Mouse (Mus musculus): ENCODE results near the gene Sox4. TPM values are rescaled to one million over a fixed set of nuclear protein-coding genes. Genes with fewer than 3 reads are reported as not detected.

The Sox4 gene
- 3.6 and 4.1 TPM in 2 replicates for polyA plus RNA-seq (2015; fragmentation: Nextera tagmentation; extraction: Ambion mirVana)

DNA sequence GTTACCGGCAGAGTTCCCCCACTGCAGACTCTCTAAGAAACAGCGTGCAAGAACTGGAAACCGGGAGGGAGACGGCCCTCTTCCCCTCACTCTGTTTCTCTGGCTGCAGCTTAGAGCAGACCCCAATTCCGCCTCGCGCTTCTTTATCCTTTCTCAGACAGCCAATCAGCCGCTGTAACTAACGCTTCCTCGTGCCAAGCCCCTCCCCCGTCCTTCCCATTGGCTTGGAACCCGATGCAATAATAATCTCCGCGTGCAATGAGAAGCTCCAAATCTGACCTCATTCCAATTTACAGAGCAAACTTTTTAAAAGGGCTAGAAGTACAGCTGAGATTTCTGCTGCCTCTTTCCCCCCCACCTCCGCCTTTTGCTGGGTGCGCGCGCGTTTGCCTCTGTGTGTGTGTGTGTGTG is at the start of gene Sox4:
TSS of gene Sox4 (minus strand) at position 133 of the 411 bp plus-strand sequence.
- WGBS (ENCODE audit: insufficient replicate concordance): under 1% methylated on average over 19 of the region's 19 CpGs
- peaks cover 16% of the 10 kb centered on the region for H3K4me1 ChIP-seq (ENCODE audit: insufficient read depth)
- H3K4me3 ChIP-seq (ENCODE audit: low read depth, low read length): peak within 1 kb of the TSS; percentile 60
- peak within 1 kb of the TSS; percentile 67 for H3K9ac ChIP-seq (replicated peaks)
- H3K9me3 ChIP-seq (ENCODE audit: low read length): no peaks in the 10 kb centered on the region
- H3K36me3 ChIP-seq (replicated peaks; ENCODE audit: insufficient read depth, low read length): no peaks in the 10 kb centered on the region
- ATAC-seq (peak; percentile 67), DNase-seq (peak; percentile 84)
- H3K27me3 ChIP-seq (ENCODE audit: insufficient read depth, low read length): peaks cover 33% of the 10 kb centered on the region
- H3K4me2 ChIP-seq (ENCODE audit: low read depth, low read length): peak within 1 kb of the TSS; percentile 69
- peak; percentile 47; the same call in 1 of the 2 replicates for TF ChIP-seq EP300 (IDR thresholded peaks at IDR 0.05; ENCODE audit: low read depth)
- TF ChIP-seq CTCF (IDR thresholded peaks at IDR 0.05; ENCODE audit: low read depth): no peak
- peak within 1 kb of the TSS; percentile 77 for H3K27ac ChIP-seq (ENCODE audit: low read depth)

- Histone ChIP-seq H3K4me3 (ENCODE audit: low read depth, low read length) (no peak overlapping the region), H3K9ac (replicated peaks) (no peak overlapping the region), H3K27me3 (ENCODE audit: insufficient read depth, low read length) (no peaks in the 10 kb centered on the region), H3K36me3 (replicated peaks; ENCODE audit: insufficient read depth, low read length) (no peaks in the 10 kb centered on the region), H3K4me2 (ENCODE audit: low read depth, low read length) (no peak overlapping the region), H3K4me1 (ENCODE audit: insufficient read depth) (peaks cover 13% of the 10 kb centered on the region), H3K27ac (ENCODE audit: low read depth) (no peak overlapping the region), H3K9me3 (ENCODE audit: low read length) (no peaks in the 10 kb centered on the region)
- TF ChIP-seq EP300 (IDR thresholded peaks at IDR 0.05; ENCODE audit: low read depth) (no peak), CTCF (IDR thresholded peaks at IDR 0.05; ENCODE audit: low read depth) (no peak)
- no peak for DNase-seq
- WGBS (ENCODE audit: insufficient replicate concordance): 41% methylated on average over 7 of the region's 7 CpGs
- no peak for ATAC-seq
Measured at GRCm38 (mm10) chr13:28991899-28992664, 38.6 kb upstream of the Sox4 start.

DNA sequence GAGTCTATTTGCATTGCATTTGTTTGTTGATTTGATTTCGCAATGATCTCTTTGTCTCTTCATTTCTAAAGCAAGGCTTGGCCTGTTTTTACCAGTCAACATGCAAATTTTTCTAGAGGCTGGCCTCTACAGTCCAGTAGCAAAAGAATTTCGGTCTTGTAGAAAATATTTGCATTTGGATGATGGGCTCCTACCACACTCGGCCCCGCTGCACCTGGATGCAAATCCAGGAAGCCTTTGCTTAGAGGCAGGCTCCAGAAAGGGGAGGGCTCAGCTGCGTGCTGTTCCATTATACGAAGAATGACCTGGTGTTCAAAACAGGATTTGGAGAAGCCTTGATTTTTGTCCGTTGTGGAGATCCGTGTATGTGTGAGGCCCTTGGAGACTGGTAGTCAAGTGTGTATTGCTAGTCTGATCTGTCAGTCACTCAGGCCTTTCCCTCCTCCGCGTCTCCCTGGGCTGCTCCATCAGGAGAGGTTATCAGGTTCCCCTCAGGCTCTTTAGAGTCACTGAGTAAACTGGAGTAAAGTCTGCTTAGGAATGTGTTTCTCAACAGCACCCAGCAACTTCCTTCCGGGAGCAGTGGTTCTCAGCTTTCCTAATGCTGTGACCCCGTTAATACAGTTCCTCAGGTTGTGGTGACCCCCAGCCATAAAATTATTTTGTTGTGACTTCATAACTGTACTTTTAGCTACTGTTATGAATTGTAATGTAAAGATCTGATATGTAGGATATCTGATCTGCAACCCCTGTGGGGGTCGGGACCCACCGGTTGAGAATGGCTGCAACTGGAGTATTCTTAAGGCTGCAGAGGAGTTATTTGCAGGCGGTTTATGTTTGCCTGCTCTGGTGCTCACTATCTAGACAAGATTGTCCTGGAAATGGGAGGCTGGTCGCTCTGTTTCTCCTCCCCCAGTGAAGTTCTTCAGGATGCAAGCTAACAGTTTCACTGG is 35.5 kb upstream of the Sox4 start:
- no peak overlapping the region for H3K27ac ChIP-seq (ENCODE audit: low read depth)
- WGBS (ENCODE audit: insufficient replicate concordance): 35% methylated on average over 16 of the region's 16 CpGs
- H3K9me3 ChIP-seq (ENCODE audit: low read length): no peaks in the 10 kb centered on the region
- peak overlapping the region; percentile 38 for H3K4me2 ChIP-seq (ENCODE audit: low read depth, low read length)
- DNase-seq (no peak), ATAC-seq (peak; percentile 45; the same call in 1 of the 2 replicates)
- H3K9ac ChIP-seq (replicated peaks): no peak overlapping the region
- H3K4me3 ChIP-seq (ENCODE audit: low read depth, low read length): no peak overlapping the region
- peaks cover 13% of the 10 kb centered on the region for H3K4me1 ChIP-seq (ENCODE audit: insufficient read depth)
- H3K36me3 ChIP-seq (replicated peaks; ENCODE audit: insufficient read depth, low read length): no peaks in the 10 kb centered on the region
- TF ChIP-seq EP300 (IDR thresholded peaks at IDR 0.05; ENCODE audit: low read depth): no peak
- TF ChIP-seq CTCF (IDR thresholded peaks at IDR 0.05; ENCODE audit: low read depth): no peak
- H3K27me3 ChIP-seq (ENCODE audit: insufficient read depth, low read length): no peaks in the 10 kb centered on the region

GRCm38 (mm10) chr13:28980681-28981080 is 27.2 kb upstream of the Sox4 start:
- H3K4me3 ChIP-seq (ENCODE audit: low read depth, low read length): no peak overlapping the region
- no peak overlapping the region for H3K9ac ChIP-seq (replicated peaks)
- no peak overlapping the region for H3K4me2 ChIP-seq (ENCODE audit: low read depth, low read length)
- no peak for TF ChIP-seq EP300 (IDR thresholded peaks at IDR 0.05; ENCODE audit: low read depth)
- TF ChIP-seq CTCF (IDR thresholded peaks at IDR 0.05; ENCODE audit: low read depth): no peak
- no peaks in the 10 kb centered on the region for H3K9me3 ChIP-seq (ENCODE audit: low read length)
- no peak for ATAC-seq
- H3K4me1 ChIP-seq (ENCODE audit: insufficient read depth): no peaks in the 10 kb centered on the region
- DNase-seq: no peak
- H3K27ac ChIP-seq (ENCODE audit: low read depth): no peak overlapping the region
- WGBS (ENCODE audit: insufficient replicate concordance): 77% methylated on average over 3 of the region's 4 CpGs
- H3K36me3 ChIP-seq (replicated peaks; ENCODE audit: insufficient read depth, low read length): no peaks in the 10 kb centered on the region
- H3K27me3 ChIP-seq (ENCODE audit: insufficient read depth, low read length): no peaks in the 10 kb centered on the region

GRCm38 (mm10) chr13:28975011-28975410 is 21.5 kb upstream of the Sox4 start:
- Histone ChIP-seq H3K4me1 (ENCODE audit: insufficient read depth) (no peaks in the 10 kb centered on the region), H3K4me2 (ENCODE audit: low read depth, low read length) (no peak overlapping the region), H3K36me3 (replicated peaks; ENCODE audit: insufficient read depth, low read length) (no peaks in the 10 kb centered on the region), H3K9me3 (ENCODE audit: low read length) (no peaks in the 10 kb centered on the region), H3K27ac (ENCODE audit: low read depth) (no peak overlapping the region), H3K27me3 (ENCODE audit: insufficient read depth, low read length) (no peaks in the 10 kb centered on the region), H3K4me3 (ENCODE audit: low read depth, low read length) (no peak overlapping the region), H3K9ac (replicated peaks) (no peak overlapping the region)
- ATAC-seq: no peak
- WGBS (ENCODE audit: insufficient replicate concordance): 70% methylated on average over 4 of the region's 4 CpGs
- DNase-seq: no peak
- no peak for TF ChIP-seq EP300 (IDR thresholded peaks at IDR 0.05; ENCODE audit: low read depth)
- TF ChIP-seq CTCF (IDR thresholded peaks at IDR 0.05; ENCODE audit: low read depth): no peak

DNA sequence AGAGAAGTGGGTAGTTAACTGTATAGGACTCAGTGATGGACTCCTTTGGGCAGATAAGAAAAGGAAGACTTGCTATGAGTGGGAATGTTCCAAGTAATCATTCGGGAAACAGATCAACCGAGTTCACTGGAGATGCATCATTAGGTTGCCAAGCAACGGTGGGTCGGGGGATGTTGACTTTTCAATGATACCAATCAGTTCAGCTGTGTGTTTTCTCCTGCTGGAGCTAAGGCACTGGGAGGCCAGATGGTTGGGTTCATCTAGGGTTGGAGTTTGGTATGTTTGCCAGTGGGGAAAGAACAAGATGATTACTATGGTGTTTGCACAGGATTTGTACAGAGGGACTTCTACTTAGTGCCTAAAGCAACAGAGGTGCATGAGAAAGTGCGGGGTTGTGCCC is 21.1 kb upstream of the Sox4 start:
- no peaks in the 10 kb centered on the region for H3K9me3 ChIP-seq (ENCODE audit: low read length)
- no peak for TF ChIP-seq EP300 (IDR thresholded peaks at IDR 0.05; ENCODE audit: low read depth)
- TF ChIP-seq CTCF (IDR thresholded peaks at IDR 0.05; ENCODE audit: low read depth): no peak

More for the DNA sequence above, 21.1 kb upstream of the Sox4 start:
- Histone ChIP-seq H3K9ac (replicated peaks) (no peak overlapping the region), H3K4me2 (ENCODE audit: low read depth, low read length) (no peak overlapping the region), H3K27me3 (ENCODE audit: insufficient read depth, low read length) (no peaks in the 10 kb centered on the region), H3K4me3 (ENCODE audit: low read depth, low read length) (no peak overlapping the region), H3K27ac (ENCODE audit: low read depth) (no peak overlapping the region), H3K36me3 (replicated peaks; ENCODE audit: insufficient read depth, low read length) (no peaks in the 10 kb centered on the region), H3K4me1 (ENCODE audit: insufficient read depth) (no peaks in the 10 kb centered on the region)
- WGBS (ENCODE audit: insufficient replicate concordance): 46% methylated on average over 5 of the region's 5 CpGs
- DNase-seq (no peak), ATAC-seq (no peak)

Measured in liver, postnatal 0 days (tissue).